Mouse (Mus musculus) E14TG2a.4 (cell line): ENCODE results near the gene Zc3h6.

Source experiments
- H3K27me3 ChIP-seq: 2 replicates; pipeline ENCODE4 v1.6.1; 2014; ENCODE audit warnings: low read length, control low read depth; ENCODE audit not compliant: insufficient read depth
- H3K36me3 ChIP-seq: 2 replicates; pipeline ENCODE4 v1.6.1; 2014; ENCODE audit warnings: low read length, control low read depth; ENCODE audit not compliant: insufficient read depth
- H3K4me1 ChIP-seq: replicated peaks from 2 replicates; pipeline ENCODE4 v1.6.1; 2014; ENCODE audit warnings: low read depth, low read length, control low read depth
- H3K4me3 ChIP-seq: replicated peaks from 2 replicates; pipeline ENCODE4 v1.5.1; 2014; ENCODE audit warnings: mild to moderate bottlenecking, low read length
- H3K9me3 ChIP-seq: 2 replicates; pipeline ENCODE4 v1.6.1; 2014; ENCODE audit warnings: low read length, control low read depth
- CTCF ChIP-seq: conservative IDR thresholded peaks from 2 replicates; pipeline ENCODE4 v1.5.1; 2014; ENCODE audit warnings: low read length
- NANOG ChIP-seq: IDR thresholded peaks from 2 replicates; pipeline ENCODE4 v1.6.1; 2014; ENCODE audit warnings: borderline replicate concordance, low read length, mixed read lengths
- POU5F1 ChIP-seq: IDR thresholded peaks from 2 replicates; pipeline ENCODE4 v1.6.1; 2014; ENCODE audit warnings: low read length, borderline replicate concordance

Gene Zc3h6

GRCm38 (mm10) chr2:129061456-129062059 lies 94.4 kb downstream of the Zc3h6 start:
- no peaks in the 10 kb centered on the region for H3K27me3 ChIP-seq
- H3K4me3 ChIP-seq, result no peak overlapping the region
- H3K36me3 ChIP-seq, result no peaks in the 10 kb centered on the region
- peaks cover 49% of the 10 kb centered on the region for H3K4me1 ChIP-seq
- no peaks in the 10 kb centered on the region for H3K9me3 ChIP-seq
- TF ChIP-seq POU5F1 (no peak), NANOG (no peak; the same call in 1 of the 2 replicates), CTCF (no peak)

- TF ChIP-seq POU5F1, result no peak
- no peak for TF ChIP-seq CTCF
- no peak for TF ChIP-seq NANOG
- Histone ChIP-seq H3K27me3 (no peaks in the 10 kb centered on the region), H3K9me3 (peaks cover 6% of the 10 kb centered on the region), H3K4me1 (peaks cover 40% of the 10 kb centered on the region), H3K4me3 (peak within 1 kb of the TSS; percentile 94), H3K36me3 (0 out of 2 replicates have a peak, but pooled peaks cover 3% of the 10 kb centered on the region)
Measured at GRCm38 (mm10) chr2:129065437-129066282, 98.5 kb downstream of the Zc3h6 start, which contains the start of gene Ttl. Gene Ttl (plus strand): TSS chr2:129065942.

GRCm38 (mm10) chr2:129066326-129066725 lies 99.1 kb downstream of the Zc3h6 start:
- TF ChIP-seq NANOG (no peak), CTCF (no peak), POU5F1 (no peak)
- peaks cover 37% of the 10 kb centered on the region for H3K4me1 ChIP-seq
- H3K4me3 ChIP-seq, result peak overlapping the region; percentile 94
- 0 out of 2 replicates have a peak, but pooled peaks cover 3% of the 10 kb centered on the region for H3K36me3 ChIP-seq
- H3K9me3 ChIP-seq, result peaks cover 6% of the 10 kb centered on the region
- H3K27me3 ChIP-seq, result no peaks in the 10 kb centered on the region
